Mouse (Mus musculus): Measurements from ENCODE around the gene Erich2.

DNA sequence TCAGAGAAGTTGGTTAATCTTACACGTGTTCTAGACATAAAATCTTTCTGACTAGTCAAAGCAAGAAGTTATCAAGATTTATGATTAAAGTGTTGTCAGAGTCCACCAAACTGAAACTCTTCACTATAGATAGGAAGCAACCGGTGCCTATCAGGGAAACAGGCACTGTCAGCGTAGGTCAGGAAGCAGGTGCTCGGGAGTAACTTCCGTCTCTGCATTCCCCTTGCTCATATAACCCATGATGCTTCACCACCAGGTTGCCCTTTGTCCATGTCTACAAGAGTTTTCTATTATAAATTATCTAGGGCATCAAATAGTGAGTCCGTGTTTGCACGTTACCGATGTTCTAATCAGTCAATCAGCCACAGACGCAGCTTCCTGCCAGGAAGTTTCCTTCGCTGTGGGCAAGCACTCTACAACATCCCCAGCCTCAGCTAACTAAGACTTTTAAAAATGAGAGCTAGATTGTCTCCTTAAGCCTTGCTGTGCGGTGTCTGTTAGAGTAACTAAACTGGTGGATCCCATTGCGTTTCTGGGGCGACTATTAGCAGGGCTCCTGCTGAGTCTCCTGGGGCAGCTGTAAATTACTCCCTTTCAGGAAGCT, 10.8 kb upstream of the Erich2 start:
- TF ChIP-seq CTCF (IDR thresholded peaks at IDR 0.05; ENCODE audit: low read depth, low read length) (no peak), GATA1 (IDR thresholded peaks at IDR 0.05; ENCODE audit: borderline replicate concordance, low read length) (no peak)
